Mouse (Mus musculus): ENCODE data around the gene Ppp1r9a. TPM values are rescaled to one million over a fixed set of nuclear protein-coding genes. Genes with fewer than 3 reads are reported as not detected.

Ppp1r9a gene
- total RNA-seq, 2 experiments from 2014 or later, result 171 TPM

- no peak for TF ChIP-seq CTCF (conservative IDR thresholded peaks at IDR 0.05)
- no peak overlapping the region for H3K4me3 ChIP-seq
- DNase-seq (ENCODE audit: low spot score in 2 of 2), result no peak
- H3K27ac ChIP-seq, result peak overlapping the region; percentile 53; the same call in 1 of the 2 replicates
Measured at GRCm38 (mm10) chr6:5092795-5093194, 190.1 kb downstream of the Ppp1r9a start.

- no peak for DNase-seq (ENCODE audit: low spot score in 2 of 2)
- TF ChIP-seq CTCF (conservative IDR thresholded peaks at IDR 0.05), result no peak
- Histone ChIP-seq H3K4me3 (no peak overlapping the region), H3K27ac (peak overlapping the region; percentile 53; the same call in 1 of the 2 replicates)
Measured at GRCm38 (mm10) chr6:5093516-5093915, 190.8 kb downstream of the Ppp1r9a start.

DNA sequence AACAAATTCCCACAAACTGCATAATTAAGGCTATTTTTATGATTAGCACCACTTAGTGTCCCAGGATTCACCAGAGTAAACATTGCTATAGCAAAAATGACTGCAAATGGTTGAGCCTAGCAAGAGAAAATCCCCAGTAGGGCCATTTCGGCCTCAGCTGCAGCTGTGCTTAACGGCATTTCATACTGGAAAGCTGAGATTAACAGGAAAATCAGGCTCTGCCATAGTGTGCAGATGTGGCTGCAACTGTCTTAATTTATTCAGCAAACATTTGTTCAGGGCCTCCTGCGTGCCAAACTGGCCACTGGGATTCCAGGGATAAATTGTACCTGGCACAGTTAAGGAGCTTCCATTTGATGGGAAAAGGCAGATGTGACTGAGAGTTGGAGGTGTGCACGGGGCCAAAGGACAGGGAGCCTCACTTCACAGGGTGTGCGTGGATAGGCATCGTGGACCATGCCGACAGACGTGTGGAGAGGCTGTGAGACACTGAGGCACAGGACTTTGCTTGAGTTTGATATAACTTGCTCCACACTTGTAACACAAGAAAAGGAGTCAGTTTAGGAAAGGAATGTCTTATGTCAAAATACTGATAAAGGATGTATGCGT is 192.8 kb downstream of the Ppp1r9a start:
- no peak overlapping the region for H3K27ac ChIP-seq
- TF ChIP-seq CTCF (conservative IDR thresholded peaks at IDR 0.05), result no peak
- DNase-seq (ENCODE audit: low spot score in 2 of 2), result no peak
- no peak overlapping the region for H3K4me3 ChIP-seq

GRCm38 (mm10) chr6:5097309-5097708 is 194.6 kb downstream of the Ppp1r9a start:
- Histone ChIP-seq H3K27ac (no peak overlapping the region), H3K4me3 (no peak overlapping the region)
- no peak for TF ChIP-seq CTCF (conservative IDR thresholded peaks at IDR 0.05)
- DNase-seq (ENCODE audit: low spot score in 2 of 2), result no peak

GRCm38 (mm10) chr6:5099282-5099681 is 196.6 kb downstream of the Ppp1r9a start:
- TF ChIP-seq CTCF (conservative IDR thresholded peaks at IDR 0.05), result no peak
- H3K4me3 ChIP-seq, result no peak overlapping the region
- H3K27ac ChIP-seq, result no peak overlapping the region
- DNase-seq (ENCODE audit: low spot score in 2 of 2), result no peak

- TF ChIP-seq CTCF (conservative IDR thresholded peaks at IDR 0.05), result no peak
Measured at GRCm38 (mm10) chr6:5099842-5100241, 197.1 kb downstream of the Ppp1r9a start.

DNA sequence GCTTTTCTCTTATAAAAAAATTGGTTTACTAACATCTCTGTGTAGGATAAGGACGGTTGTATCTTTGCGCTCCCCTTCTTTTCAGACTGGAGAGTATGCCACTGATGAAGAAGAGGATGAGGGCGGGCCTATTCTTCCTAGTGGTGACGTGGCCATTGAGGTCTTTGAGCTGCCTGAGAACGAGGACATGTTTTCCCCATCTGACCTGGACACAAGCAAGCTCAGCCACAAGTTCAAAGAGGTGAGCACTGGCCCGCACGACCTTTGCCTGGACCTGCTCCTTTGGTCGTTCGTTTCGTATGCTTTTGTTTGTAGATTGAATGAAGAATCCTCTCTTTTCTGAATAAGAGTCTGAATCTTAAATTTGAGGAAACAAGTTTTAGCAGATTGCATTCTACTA is 197.6 kb downstream of the Ppp1r9a start:
- H3K4me3 ChIP-seq, result no peak overlapping the region
- no peak for TF ChIP-seq CTCF (conservative IDR thresholded peaks at IDR 0.05)
- H3K27ac ChIP-seq, result no peak overlapping the region
- DNase-seq (ENCODE audit: low spot score in 2 of 2), result no peak

More at GRCm38 (mm10) chr6:5099842-5100241, 197.1 kb downstream of the Ppp1r9a start:
- Histone ChIP-seq H3K27ac (no peak overlapping the region), H3K4me3 (no peak overlapping the region)
- no peak for DNase-seq (ENCODE audit: low spot score in 2 of 2)

GRCm38 (mm10) chr6:5102741-5103140 is 200.0 kb downstream of the Ppp1r9a start:
- no peak overlapping the region for H3K27ac ChIP-seq
- no peak for DNase-seq (ENCODE audit: low spot score in 2 of 2)
- TF ChIP-seq CTCF (conservative IDR thresholded peaks at IDR 0.05), result no peak

DNA sequence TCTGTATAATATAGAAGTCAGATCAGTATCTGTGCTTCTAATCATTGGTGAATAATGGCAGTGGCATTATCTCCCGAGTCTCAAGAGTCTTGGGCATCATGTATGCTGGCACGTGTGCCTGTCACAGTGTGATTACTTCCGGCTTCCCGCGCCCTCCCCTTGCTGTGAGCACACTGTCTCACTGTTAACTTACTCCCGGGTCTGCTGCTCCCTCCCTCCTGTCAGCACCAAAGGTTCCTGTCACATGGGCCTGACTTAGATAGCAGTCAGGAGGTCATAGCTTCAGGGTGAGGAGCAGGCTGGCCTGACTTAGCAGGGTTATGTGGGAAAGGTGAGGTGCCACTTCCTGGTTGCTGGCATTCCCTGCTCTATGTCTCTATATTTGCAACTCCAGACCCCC is 201.1 kb downstream of the Ppp1r9a start:
- H3K27ac ChIP-seq, result no peak overlapping the region
- H3K4me3 ChIP-seq, result no peak overlapping the region
- TF ChIP-seq CTCF (conservative IDR thresholded peaks at IDR 0.05), result no peak
- DNase-seq (ENCODE audit: low spot score in 2 of 2), result no peak

More at GRCm38 (mm10) chr6:5102741-5103140, 200.0 kb downstream of the Ppp1r9a start:
- no peak overlapping the region for H3K4me3 ChIP-seq

DNA sequence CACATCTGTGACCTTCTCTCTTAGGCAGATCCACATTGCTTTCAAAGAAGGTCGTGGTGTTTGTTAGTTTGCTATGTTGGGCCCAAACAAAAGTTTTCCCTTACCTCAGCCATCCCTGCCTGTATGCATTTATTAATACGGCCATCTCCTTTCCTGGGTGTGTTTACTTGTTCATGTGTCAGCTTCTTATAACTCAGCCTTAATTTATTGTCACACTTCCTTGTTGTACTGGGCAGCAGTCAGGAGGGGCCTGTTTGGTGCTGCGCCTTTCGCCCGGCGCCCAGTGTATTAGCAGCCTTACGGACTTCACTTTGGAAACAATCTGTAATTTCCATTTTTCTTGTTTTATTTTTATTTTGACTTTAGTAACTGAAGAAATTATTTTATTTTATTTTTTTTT is 201.5 kb downstream of the Ppp1r9a start:
- Histone ChIP-seq H3K4me3 (no peak overlapping the region), H3K27ac (no peak overlapping the region)
- no peak for DNase-seq (ENCODE audit: low spot score in 2 of 2)
- no peak for TF ChIP-seq CTCF (conservative IDR thresholded peaks at IDR 0.05)

GRCm38 (mm10) chr6:5108494-5108893 is 205.8 kb downstream of the Ppp1r9a start:
- DNase-seq (ENCODE audit: low spot score in 2 of 2), result no peak
- no peak for TF ChIP-seq CTCF (conservative IDR thresholded peaks at IDR 0.05)
- H3K27ac ChIP-seq, result no peak overlapping the region
- H3K4me3 ChIP-seq, result no peak overlapping the region

GRCm38 (mm10) chr6:5109925-5110714 is 207.4 kb downstream of the Ppp1r9a start:
- H3K27ac ChIP-seq, result peak overlapping the region; percentile 87
- TF ChIP-seq CTCF (conservative IDR thresholded peaks at IDR 0.05), result peak; percentile 99
- peak overlapping the region; percentile 60 for H3K4me3 ChIP-seq
- peak; percentile 86 to 88 for DNase-seq (ENCODE audit: low spot score in 2 of 2)

DNA sequence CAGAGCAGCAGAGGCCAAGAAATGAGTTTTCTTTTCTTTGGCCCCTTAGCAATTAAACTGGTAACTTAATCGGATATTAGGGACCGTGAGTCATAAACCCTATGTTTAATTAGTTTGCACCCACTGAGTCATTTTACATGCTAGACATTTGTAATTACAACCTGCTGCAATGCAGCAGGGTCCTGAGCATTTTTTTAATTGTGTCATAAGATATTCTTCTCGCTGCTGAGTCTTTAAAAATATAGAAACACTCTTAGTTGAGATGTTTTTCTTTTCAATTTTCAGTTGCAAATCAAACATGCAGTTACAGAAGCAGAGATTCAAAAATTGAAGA is 208.0 kb downstream of the Ppp1r9a start:
- Histone ChIP-seq H3K27ac (no peak overlapping the region), H3K4me3 (no peak overlapping the region)
- no peak for DNase-seq (ENCODE audit: low spot score in 2 of 2)
- TF ChIP-seq CTCF (conservative IDR thresholded peaks at IDR 0.05), result no peak

- no peak for TF ChIP-seq CTCF (conservative IDR thresholded peaks at IDR 0.05)
- Histone ChIP-seq H3K27ac (no peak overlapping the region), H3K4me3 (no peak overlapping the region)
- no peak for DNase-seq (ENCODE audit: low spot score in 2 of 2)
Measured at GRCm38 (mm10) chr6:5113103-5113502, 210.4 kb downstream of the Ppp1r9a start.
